Mouse (Mus musculus): ENCODE measurements around the gene Ovgp1. TPM values are rescaled to one million over a fixed set of nuclear protein-coding genes. Genes with fewer than 3 reads are reported as not detected.
"Not testable (repeated sequence)": the region's sequence is repeated elsewhere in the genome, so short reads cannot be mapped to it uniquely, and the experiment has no call there.

Gene Ovgp1
- total RNA-seq, 2 experiments from 2014 or later = 4.4 to 31.0 TPM

GRCm38 (mm10) chr3:105989611-105990010 lies 16.1 kb downstream of the Ovgp1 start:
- ATAC-seq (replicated peaks; ENCODE audit: low FRiP score, poor library complexity, severe bottlenecking) = not testable (repeated sequence)

DNA sequence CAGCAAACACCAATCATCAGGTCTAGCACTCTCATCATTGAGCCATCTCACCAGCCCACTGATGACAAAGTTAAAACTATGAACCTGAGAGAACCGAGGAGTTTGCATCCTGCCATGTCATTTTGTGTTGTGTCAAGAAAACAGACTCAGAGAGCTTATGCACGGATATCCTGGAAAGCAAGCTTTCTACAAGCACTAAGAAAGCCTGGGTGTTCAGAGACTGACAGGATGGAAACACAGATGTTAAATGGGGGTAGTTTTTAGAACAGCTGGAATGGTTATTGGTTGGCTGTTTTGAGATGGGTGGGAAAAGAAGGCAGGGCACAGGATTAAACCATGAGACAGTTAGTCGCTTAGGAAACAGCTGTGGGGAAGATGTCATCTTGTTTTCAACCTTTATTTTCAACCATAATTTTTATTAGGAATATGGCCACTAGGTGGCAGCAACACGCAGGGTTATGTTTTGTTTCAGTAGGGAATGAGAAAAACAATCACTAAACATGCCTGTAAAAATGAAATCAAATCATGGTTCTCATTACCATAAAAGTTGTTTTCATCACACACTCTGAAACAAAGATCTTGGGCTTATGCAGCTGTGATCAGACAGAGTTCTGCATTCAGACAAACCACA lies 18.3 kb downstream of the Ovgp1 start:
- ATAC-seq (replicated peaks; ENCODE audit: low FRiP score, poor library complexity, severe bottlenecking) = no peak; the same call in 1 of the 2 replicates

GRCm38 (mm10) chr3:105994730-105995129 lies 21.2 kb downstream of the Ovgp1 start:
- ATAC-seq (replicated peaks; ENCODE audit: low FRiP score, poor library complexity, severe bottlenecking) = no peak

- ATAC-seq (replicated peaks; ENCODE audit: low FRiP score, poor library complexity, severe bottlenecking) = no peak
Measured at GRCm38 (mm10) chr3:106000707-106001375, 27.3 kb downstream of the Ovgp1 start.

DNA sequence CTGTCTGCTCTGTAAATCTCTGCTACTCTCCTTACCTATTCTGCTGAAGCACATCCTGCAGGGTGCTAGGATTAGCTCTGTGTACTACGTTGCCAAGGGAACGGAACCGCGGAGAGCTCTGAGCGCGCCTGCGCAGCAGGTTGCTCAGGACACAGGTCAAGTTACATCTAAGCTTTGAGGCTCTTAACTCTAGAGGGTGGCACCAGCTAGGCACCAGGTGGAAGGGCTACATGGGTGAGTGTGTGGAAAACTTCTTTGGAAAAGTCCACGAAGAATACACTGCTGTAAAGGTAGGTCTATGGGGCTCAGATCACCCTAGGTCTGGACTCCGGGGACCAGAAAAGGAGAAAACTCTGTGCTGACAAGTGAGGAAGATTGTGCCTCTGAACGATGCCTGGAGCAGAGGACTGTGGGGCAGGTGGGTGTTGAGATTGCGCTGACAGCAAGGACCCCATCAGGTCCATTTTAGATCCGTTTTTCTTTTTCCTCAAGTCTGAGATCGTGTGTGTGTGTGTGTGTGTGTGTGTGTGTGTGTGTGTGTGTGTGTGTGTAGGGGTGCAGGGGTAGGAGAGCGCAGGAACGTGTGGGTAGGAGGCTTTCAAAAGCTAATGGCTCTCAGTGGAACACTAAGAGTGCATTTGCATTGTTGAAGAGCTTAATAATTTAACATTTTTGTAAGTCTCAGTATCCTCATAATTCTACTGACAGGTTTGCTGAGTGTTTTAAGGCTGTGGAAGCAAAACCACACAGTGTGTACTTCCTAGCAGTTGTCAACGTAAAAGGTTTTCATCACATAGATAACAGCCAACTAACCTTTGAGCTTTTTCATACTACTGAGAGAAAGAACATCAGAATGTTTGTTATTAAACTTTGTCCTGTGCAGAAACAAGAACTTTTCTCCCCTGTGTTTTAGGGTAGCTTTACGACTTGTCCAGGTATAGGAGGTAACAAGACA lies 28.2 kb downstream of the Ovgp1 start:
- no peak for ATAC-seq (replicated peaks; ENCODE audit: low FRiP score, poor library complexity, severe bottlenecking)

DNA sequence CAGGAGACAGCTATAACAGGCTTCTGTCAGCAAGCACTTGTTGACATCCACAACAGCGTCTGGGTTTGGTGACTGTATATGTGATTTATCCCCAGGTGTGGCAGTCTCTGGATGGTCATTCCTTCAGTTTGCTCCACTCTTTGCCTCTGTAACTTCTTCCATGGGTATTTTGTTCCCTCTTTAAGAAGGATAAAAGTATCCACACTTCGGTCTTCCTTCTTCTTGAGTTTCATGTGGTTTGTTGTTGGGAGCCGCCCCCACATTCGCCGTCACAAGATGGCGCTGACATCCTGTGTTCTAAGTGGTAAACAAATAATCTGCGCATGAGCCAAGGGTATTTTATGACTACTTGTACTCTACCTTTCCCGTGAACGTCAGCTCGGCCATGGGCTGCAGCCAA lies 29.8 kb downstream of the Ovgp1 start:
- ATAC-seq (replicated peaks; ENCODE audit: low FRiP score, poor library complexity, severe bottlenecking) = not testable (repeated sequence)

DNA sequence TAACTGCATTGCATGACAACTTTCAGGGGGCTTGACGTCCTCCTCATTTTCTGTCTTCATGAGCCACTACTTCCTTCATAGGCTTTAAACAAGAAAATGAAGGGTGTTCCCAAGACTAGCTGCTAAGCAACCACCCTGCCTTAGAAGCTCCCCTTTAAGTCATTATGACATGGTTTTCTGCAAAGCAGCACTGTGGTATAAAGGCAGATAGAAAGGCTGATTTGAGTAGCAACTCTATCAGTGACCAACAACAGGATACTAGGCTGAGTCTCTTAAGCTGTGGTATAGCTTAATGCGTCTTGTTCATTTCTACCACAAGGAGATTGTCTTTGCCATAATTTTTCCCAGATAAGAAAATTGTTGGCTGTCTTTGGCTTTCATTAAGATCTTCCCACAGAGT lies 41.0 kb downstream of the Ovgp1 start, which contains the start of gene Pifo:
Pifo (minus strand) TSS at position 101 of the 400 bp plus-strand sequence.
- no peak for ATAC-seq (replicated peaks; ENCODE audit: low FRiP score, poor library complexity, severe bottlenecking)

GRCm38 (mm10) chr3:106021840-106022239 lies 48.3 kb downstream of the Ovgp1 start:
- no peak for ATAC-seq (replicated peaks; ENCODE audit: low FRiP score, poor library complexity, severe bottlenecking)

DNA sequence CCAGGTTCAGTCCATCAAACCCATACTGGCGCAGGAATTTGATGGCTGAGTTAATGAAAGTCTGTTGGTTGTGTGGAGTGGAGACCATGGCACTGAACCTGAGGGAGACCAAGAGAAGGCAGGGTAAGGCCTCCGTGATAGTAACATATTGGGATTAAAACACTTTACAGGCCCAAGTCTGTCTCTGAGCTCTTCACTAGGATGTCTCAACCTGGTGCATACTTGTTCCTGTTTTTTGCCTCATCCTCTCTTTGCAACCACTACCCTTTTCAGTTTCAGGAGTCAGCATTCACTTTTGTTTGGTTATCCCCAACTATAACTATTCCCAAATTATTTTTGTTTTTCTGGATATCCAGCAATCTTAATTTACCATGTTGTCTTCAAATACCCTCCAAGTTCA lies 50.6 kb downstream of the Ovgp1 start:
- ATAC-seq (replicated peaks; ENCODE audit: low FRiP score, poor library complexity, severe bottlenecking) = no peak

DNA sequence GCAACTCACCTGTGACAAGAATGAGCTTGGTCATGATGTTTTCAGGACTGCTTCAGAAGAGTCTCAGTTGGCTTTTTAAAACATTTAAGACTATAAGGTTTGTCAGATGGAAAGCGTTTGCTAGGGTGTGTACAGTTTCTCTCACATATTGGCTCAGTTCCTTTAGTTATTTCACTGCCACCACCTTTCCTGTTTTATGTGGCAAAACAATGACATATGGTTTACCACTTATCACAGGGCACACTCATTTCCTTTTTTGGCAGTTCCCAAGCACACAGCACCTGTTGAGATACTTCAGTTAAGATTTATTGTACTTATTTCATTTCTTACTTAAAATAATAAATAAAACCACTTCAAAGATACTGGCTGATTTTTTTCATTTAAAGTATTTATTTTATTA lies 59.3 kb downstream of the Ovgp1 start, which contains the start of gene Chil5:
Chil5 (minus strand) TSS at position 34 of the 400 bp plus-strand sequence.
- no peak for ATAC-seq (replicated peaks; ENCODE audit: low FRiP score, poor library complexity, severe bottlenecking)

Other genes starting within 250 kb of the Ovgp1 start
- 67.7 and 77.8 TPM in 2 replicates for gene Rap1a, start 172.4 kb upstream of the Ovgp1 start, total RNA-seq (2015; ENCODE audit: low replicate concordance)
- gene Rap1a, start 172.4 kb upstream of the Ovgp1 start, total RNA-seq (2017; ENCODE audit: low replicate concordance) = 99.3 and 137 TPM in 2 replicates
- gene Adora3, start 102.9 kb upstream of the Ovgp1 start, total RNA-seq (2015; ENCODE audit: low replicate concordance) = 0.84 TPM in 1 of 2 replicates, not detected in the other
- 1.1 TPM in 1 of 2 replicates, not detected in the other for gene Adora3, start 102.9 kb upstream of the Ovgp1 start, total RNA-seq (2017; ENCODE audit: low replicate concordance)
- not detected in 2 replicates for gene Tmigd3, start 102.8 kb upstream of the Ovgp1 start, total RNA-seq (2015; ENCODE audit: low replicate concordance)
- gene Tmigd3, start 102.8 kb upstream of the Ovgp1 start, total RNA-seq (2017; ENCODE audit: low replicate concordance) = 1.2 TPM in 1 of 2 replicates, not detected in the other
- 19.9 and 22.1 TPM in 2 replicates for gene I830077J02Rik, start 41.0 kb upstream of the Ovgp1 start, total RNA-seq (2015; ENCODE audit: low replicate concordance)
- gene I830077J02Rik, start 41.0 kb upstream of the Ovgp1 start, total RNA-seq (2017; ENCODE audit: low replicate concordance) = 5.4 and 7.1 TPM in 2 replicates
- 14.6 and 17.9 TPM in 2 replicates for gene Wdr77, start 14.3 kb upstream of the Ovgp1 start, total RNA-seq (2015; ENCODE audit: low replicate concordance)
- gene Wdr77, start 14.3 kb upstream of the Ovgp1 start, total RNA-seq (2017; ENCODE audit: low replicate concordance) = 10.5 and 11.4 TPM in 2 replicates
- 159 and 191 TPM in 2 replicates for gene Atp5f1, start 13.6 kb upstream of the Ovgp1 start, total RNA-seq (2015; ENCODE audit: low replicate concordance)
- gene Atp5f1, start 13.6 kb upstream of the Ovgp1 start, total RNA-seq (2017; ENCODE audit: low replicate concordance) = 268 and 302 TPM in 2 replicates
- gene Pifo, start 40.9 kb downstream of the Ovgp1 start, total RNA-seq (2015; ENCODE audit: low replicate concordance) = not detected in 2 replicates
- gene Pifo, start 40.9 kb downstream of the Ovgp1 start, total RNA-seq (2017; ENCODE audit: low replicate concordance) = not detected in 2 replicates
- gene Chil5, start 59.1 kb downstream of the Ovgp1 start, total RNA-seq (2015; ENCODE audit: low replicate concordance) = 4.6 TPM in 1 of 2 replicates, not detected in the other
- gene Chil5, start 59.1 kb downstream of the Ovgp1 start, total RNA-seq (2017; ENCODE audit: low replicate concordance) = 1.5 and 1.7 TPM in 2 replicates
- gene Chia1, start 139.5 kb downstream of the Ovgp1 start, total RNA-seq (2015; ENCODE audit: low replicate concordance) = 3.7 TPM in 1 of 2 replicates, not detected in the other
- not detected in 2 replicates for gene Chia1, start 139.5 kb downstream of the Ovgp1 start, total RNA-seq (2017; ENCODE audit: low replicate concordance)
- 980 and 1,041 TPM in 2 replicates for gene Chil3, start 193.9 kb downstream of the Ovgp1 start, total RNA-seq (2015; ENCODE audit: low replicate concordance)
- gene Chil3, start 193.9 kb downstream of the Ovgp1 start, total RNA-seq (2017; ENCODE audit: low replicate concordance) = 603 and 680 TPM in 2 replicates
- not detected in 2 replicates for gene Chil4, start 245.8 kb downstream of the Ovgp1 start, total RNA-seq (2015; ENCODE audit: low replicate concordance)
- gene Chil4, start 245.8 kb downstream of the Ovgp1 start, total RNA-seq (2017; ENCODE audit: low replicate concordance) = 1.1 TPM in 1 of 2 replicates, not detected in the other

Data from erythroblast, adult 5-6 weeks (primary cell).